Mouse (Mus musculus) stomach, postnatal 0 days (tissue): ENCODE measurements around the gene Slc12a4. TPM values are rescaled to one million over a fixed set of nuclear protein-coding genes. Genes with fewer than 3 reads are reported as not detected.

Experiments
- ATAC-seq: fragments of 200-750 bp; cut with Nextera tagmentation; 2 replicates; pipeline ENCODE4 v1.8.0; 2017; ENCODE audit not compliant: low FRiP score, low TSS enrichment
- DNase-seq: peaks from one replicate; pipeline ENCODE4 v3.0.0-alpha.2; 2016; ENCODE audit warnings: low spot score
- H3K27ac ChIP-seq: fragments of 300-500 bp; sonication (generic); replicated peaks from 2 replicates; pipeline ENCODE4 v1.5.1; 2014; ENCODE audit warnings: mild to moderate bottlenecking, control low read depth
- H3K27me3 ChIP-seq: fragments of 300-500 bp; sonication (generic); 2 replicates; pipeline ENCODE4 v1.6.1; 2014; ENCODE audit warnings: low read length; ENCODE audit not compliant: control insufficient read depth, insufficient read depth
- H3K36me3 ChIP-seq: fragments of 300-500 bp; sonication (generic); 2 replicates; pipeline ENCODE4 v1.6.1; 2014; ENCODE audit warnings: low read length, mixed read lengths; ENCODE audit not compliant: control insufficient read depth, insufficient read depth
- H3K4me1 ChIP-seq: fragments of 300-500 bp; sonication (generic); replicated peaks from 2 replicates; pipeline ENCODE4 v1.6.1; 2014; ENCODE audit warnings: antibody characterized with exemption; ENCODE audit not compliant: control insufficient read depth, insufficient read depth
- H3K4me2 ChIP-seq: fragments of 300-500 bp; sonication (generic); replicated peaks from 2 replicates; pipeline ENCODE4 v1.6.1; 2014; ENCODE audit warnings: low read depth, mild to moderate bottlenecking, control low read depth, moderate library complexity
- H3K4me3 ChIP-seq: fragments of 300-500 bp; sonication (generic); 2 replicates; pipeline ENCODE4 v1.5.1; 2014; ENCODE audit warnings: low read depth, low read length, control low read depth
- H3K9ac ChIP-seq: fragments of 300-500 bp; sonication (generic); 2 replicates; pipeline ENCODE4 v1.6.1; 2014; ENCODE audit warnings: mild to moderate bottlenecking, low read length, control low read depth, mixed read lengths
- H3K9me3 ChIP-seq: fragments of 300-500 bp; sonication (generic); 2 replicates; pipeline ENCODE4 v1.6.1; 2016; ENCODE audit warnings: low read length; ENCODE audit not compliant: control insufficient read depth
- CTCF ChIP-seq: IDR thresholded peaks from 2 replicates; pipeline ENCODE4 v1.5.1; 2016; ENCODE audit warnings: antibody characterized with exemption, low read depth, mild to moderate bottlenecking, moderate library complexity
- EP300 ChIP-seq: optimal IDR thresholded peaks from 2 replicates; pipeline ENCODE3; 2016; ENCODE audit warnings: antibody characterized with exemption
- WGBS: fragments of 180-500 bp; shearing (Covaris S2); extraction: QIAGEN DNeasy Blood & Tissue Kit; methylation state at CpG from one replicate; pipeline ENCODE4 v1.1.7; 2014; 5-methylcytosine and 5-hydroxymethylcytosine counted together
- polyA plus RNA-seq: library from polyadenylated mRNA; unstranded; fragments of >200 nt; fragmentation: Nextera tagmentation; extraction: Ambion mirVana; gene quantifications from 2 replicates; pipeline ENCODE4 v1.2.1, GENCODE M21; 2015

Gene Slc12a4
- polyA plus RNA-seq, 1 experiment from 2014 or later: 12.8 TPM

- no peaks in the 10 kb centered on the region for H3K27me3 ChIP-seq
- H3K36me3 ChIP-seq: no peaks in the 10 kb centered on the region
- H3K4me2 ChIP-seq: peak overlapping the region; percentile 68
- peak overlapping the region; percentile 96 for H3K27ac ChIP-seq
- WGBS: 3% methylated on average over 40 of the region's 40 CpGs
- H3K4me3 ChIP-seq: peak overlapping the region; percentile 67
- peaks cover 2% of the 10 kb centered on the region; the same call in 1 of the 2 replicates for H3K4me1 ChIP-seq
- TF ChIP-seq EP300 (no peak), CTCF (no peak)
- H3K9ac ChIP-seq: peak overlapping the region; percentile 78
- DNase-seq (peak; percentile 58), ATAC-seq (peak; percentile 62)
- no peaks in the 10 kb centered on the region for H3K9me3 ChIP-seq
Observed at GRCm38 (mm10) chr8:105965266-105965904, 512 bp downstream of the Slc12a4 start.

DNA sequence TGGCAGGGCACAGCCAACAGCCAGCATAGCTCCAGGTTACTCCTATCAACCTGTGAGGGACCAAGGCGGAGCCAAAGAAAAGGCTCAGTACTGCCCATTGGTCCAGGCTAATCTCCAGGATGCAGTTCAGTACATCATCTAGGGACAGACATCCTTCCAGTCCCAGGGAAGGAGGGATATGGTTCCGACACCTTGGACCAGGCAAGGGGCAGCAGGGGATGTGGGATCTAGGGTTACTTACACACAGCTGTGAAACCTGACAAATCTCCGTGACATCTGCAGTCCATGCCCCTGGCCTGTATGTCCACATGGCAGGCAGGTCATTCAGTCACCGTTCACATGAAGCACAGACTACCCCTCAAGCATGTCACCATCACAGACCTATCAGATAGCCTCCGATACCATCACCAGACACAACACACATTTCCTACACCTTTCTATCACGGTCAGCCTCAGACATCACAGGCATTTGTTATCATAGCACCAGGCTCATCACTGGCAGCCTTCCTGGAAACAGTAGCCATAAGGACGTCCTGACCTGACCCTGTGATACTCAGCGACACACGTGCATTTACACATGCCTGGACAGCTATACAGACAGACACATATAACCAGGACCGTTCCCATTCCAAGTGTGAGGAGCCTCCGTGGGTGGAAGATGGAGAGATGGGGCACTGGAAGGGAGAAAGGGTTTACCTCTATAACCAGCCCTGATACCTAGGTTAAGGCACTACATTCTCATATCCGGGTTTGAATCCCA is 1.2 kb downstream of the Slc12a4 start:
- TF ChIP-seq EP300: no peak
- Histone ChIP-seq H3K4me2 (peak overlapping the region; percentile 68), H3K4me1 (peaks cover 2% of the 10 kb centered on the region; the same call in 1 of the 2 replicates), H3K9ac (peak overlapping the region; percentile 78), H3K36me3 (no peaks in the 10 kb centered on the region), H3K9me3 (no peaks in the 10 kb centered on the region), H3K27me3 (no peaks in the 10 kb centered on the region), H3K27ac (no peak overlapping the region), H3K4me3 (peak overlapping the region; percentile 67)
- no peak for ATAC-seq
- WGBS: 42% methylated on average over 12 of the region's 12 CpGs
- DNase-seq: peak; percentile 12

DNA sequence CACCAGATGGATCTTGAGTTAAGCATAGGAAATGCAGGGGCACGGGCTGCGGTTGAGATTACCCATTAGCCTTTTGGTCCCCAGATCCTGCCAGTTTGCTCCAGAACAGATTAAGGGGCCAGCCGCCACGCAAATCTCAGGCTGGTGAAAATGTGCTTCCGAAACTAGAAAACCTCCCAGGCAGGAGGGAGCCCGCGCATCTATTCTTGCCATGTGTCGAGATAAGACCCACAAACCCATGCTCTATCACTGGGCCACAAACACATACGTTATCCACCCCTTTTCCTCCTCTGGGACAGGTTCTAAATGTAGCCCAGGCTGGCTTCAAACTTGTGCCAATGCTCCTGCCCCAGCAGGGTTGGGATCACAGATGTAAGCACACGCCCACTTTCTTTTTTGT is 4.4 kb downstream of the Slc12a4 start:
- TF ChIP-seq CTCF: no peak
- no peak for TF ChIP-seq EP300
- H3K4me2 ChIP-seq: no peak overlapping the region
- H3K27ac ChIP-seq: no peak overlapping the region
- H3K4me1 ChIP-seq: peaks cover 2% of the 10 kb centered on the region; the same call in 1 of the 2 replicates
- no peaks in the 10 kb centered on the region for H3K27me3 ChIP-seq
- no peaks in the 10 kb centered on the region for H3K9me3 ChIP-seq
- ATAC-seq (no peak), DNase-seq (no peak)
- H3K9ac ChIP-seq: no peak overlapping the region
- WGBS: 86% methylated on average over 10 of the region's 10 CpGs
- no peaks in the 10 kb centered on the region; the same call in 1 of the 2 replicates for H3K36me3 ChIP-seq
- no peak overlapping the region for H3K4me3 ChIP-seq

DNA sequence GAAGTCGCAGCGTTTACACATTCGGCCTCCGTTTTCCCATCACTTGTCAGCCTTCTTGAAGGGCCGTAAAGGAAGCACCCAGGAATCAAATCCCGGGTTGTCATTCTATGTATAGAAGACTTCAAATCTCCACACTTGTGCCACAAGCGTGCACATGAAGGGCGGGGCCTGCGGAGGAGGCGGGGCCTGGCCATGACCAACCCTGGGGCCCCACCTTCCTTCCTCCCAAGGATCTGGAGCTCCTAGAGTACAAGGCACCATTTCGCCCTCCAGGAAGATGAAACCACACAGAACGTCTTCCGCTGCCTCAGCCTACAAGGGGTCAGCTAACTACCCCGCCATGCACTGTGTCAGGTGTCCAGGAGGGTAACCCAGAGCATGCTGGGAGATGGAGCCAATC is 4.8 kb downstream of the Slc12a4 start:
- DNase-seq (no peak), ATAC-seq (no peak)
- Histone ChIP-seq H3K4me2 (no peak overlapping the region), H3K36me3 (no peaks in the 10 kb centered on the region; the same call in 1 of the 2 replicates), H3K27me3 (no peaks in the 10 kb centered on the region), H3K9ac (no peak overlapping the region), H3K4me3 (no peak overlapping the region), H3K27ac (no peak overlapping the region), H3K4me1 (peaks cover 2% of the 10 kb centered on the region; the same call in 1 of the 2 replicates), H3K9me3 (no peaks in the 10 kb centered on the region)
- 79% methylated on average over 14 of the region's 14 CpGs for WGBS
- TF ChIP-seq EP300 (no peak), CTCF (no peak)

- ATAC-seq (peak; percentile 92), DNase-seq (peak; percentile 91)
- H3K4me3 ChIP-seq: no peak overlapping the region
- no peaks in the 10 kb centered on the region for H3K9me3 ChIP-seq
- no peaks in the 10 kb centered on the region for H3K27me3 ChIP-seq
- H3K4me1 ChIP-seq: peaks cover 2% of the 10 kb centered on the region; the same call in 1 of the 2 replicates
- H3K36me3 ChIP-seq: no peaks in the 10 kb centered on the region; the same call in 1 of the 2 replicates
- WGBS: 47% methylated on average over 7 of the region's 7 CpGs
- TF ChIP-seq EP300 (no peak), CTCF (peak; percentile 32; the same call in 1 of the 2 replicates)
- no peak overlapping the region for H3K9ac ChIP-seq
- no peak overlapping the region for H3K4me2 ChIP-seq
- no peak overlapping the region for H3K27ac ChIP-seq
Observed at GRCm38 (mm10) chr8:105959350-105959749, 6.5 kb downstream of the Slc12a4 start.

- ATAC-seq (peak; percentile 47; the same call in 1 of the 2 replicates), DNase-seq (no peak)
- WGBS: 49% methylated on average over 3 of the region's 4 CpGs
- H3K9ac ChIP-seq: no peak overlapping the region
- H3K4me3 ChIP-seq: no peak overlapping the region
- no peak overlapping the region for H3K27ac ChIP-seq
- peaks cover 7% of the 10 kb centered on the region; the same call in 1 of the 2 replicates for H3K36me3 ChIP-seq
- H3K9me3 ChIP-seq: no peaks in the 10 kb centered on the region
- H3K4me2 ChIP-seq: no peak overlapping the region
- H3K4me1 ChIP-seq: no peaks in the 10 kb centered on the region
- no peaks in the 10 kb centered on the region for H3K27me3 ChIP-seq
- no peak for TF ChIP-seq EP300
- TF ChIP-seq CTCF: peak; percentile 51
Observed at GRCm38 (mm10) chr8:105957813-105958212, 8.1 kb downstream of the Slc12a4 start.
